Mouse (Mus musculus): ENCODE results near the gene Mrps34.
A peak's percentile ranks its signal among the peaks of the same experiment; 100 is the strongest.
"Not testable (repeated sequence)": the region's sequence is repeated elsewhere in the genome, so short reads cannot be mapped to it uniquely, and the experiment has no call there.

The Mrps34 gene

DNA sequence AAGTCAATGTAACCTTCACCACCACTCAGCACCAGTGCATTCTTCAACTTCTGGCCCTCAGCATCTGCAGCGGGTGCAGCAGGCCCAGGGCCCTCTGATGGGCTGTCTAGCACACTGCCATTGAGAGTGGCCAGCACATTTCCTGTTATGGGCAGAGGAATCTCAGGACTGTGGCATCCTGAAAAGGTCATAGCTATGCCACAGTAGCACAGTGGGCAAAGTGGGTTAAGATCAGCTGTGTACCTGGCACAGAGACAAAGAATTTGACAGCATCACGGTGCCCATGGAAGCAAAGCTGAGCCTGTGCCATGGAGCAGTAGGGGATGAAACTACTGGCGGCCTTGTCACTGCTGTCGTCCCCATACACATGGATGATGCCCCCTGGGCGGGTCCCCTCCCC lies 4.2 kb downstream of the Mrps34 start:
- no peak for DNase-seq (ENCODE audit: low read depth)

DNA sequence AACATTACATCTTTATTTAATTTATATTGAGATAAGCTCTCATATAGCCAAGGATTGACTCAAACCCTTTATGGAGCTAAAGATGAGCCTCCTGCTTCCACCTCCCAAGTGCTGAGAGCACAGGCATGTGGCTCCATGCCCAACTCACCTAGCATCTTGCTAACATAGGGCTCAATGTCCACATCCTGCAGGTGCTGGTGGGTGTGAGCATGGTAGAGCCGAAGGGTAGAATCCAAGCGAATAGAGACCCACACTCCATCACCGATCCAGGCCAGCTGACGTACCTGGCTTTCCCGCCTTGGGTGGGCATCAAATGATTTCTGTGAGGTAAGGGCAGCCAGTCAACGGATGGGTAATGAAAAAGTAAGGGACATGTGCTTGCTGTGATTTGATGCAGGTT lies 5.1 kb downstream of the Mrps34 start:
- no peak for DNase-seq (ENCODE audit: low read depth)

DNA sequence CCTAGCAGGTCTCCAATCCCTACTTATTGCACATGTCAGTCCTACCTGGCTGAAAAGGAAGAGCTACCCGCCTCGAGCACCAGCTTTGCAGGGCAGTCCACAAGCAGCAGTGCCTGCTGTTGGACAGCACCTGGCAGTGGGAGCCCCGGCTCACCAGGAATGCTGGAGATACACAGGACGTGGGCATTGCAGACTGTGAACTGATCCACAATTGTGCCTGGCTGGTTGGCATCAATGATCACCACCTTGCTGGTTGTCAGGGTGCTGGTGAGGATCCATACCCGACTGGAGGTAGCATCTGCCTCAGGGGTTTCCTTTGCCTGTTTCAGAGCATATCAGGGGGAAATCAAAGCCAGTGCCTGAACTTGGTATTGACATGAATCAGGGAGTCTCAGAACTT lies 7.2 kb downstream of the Mrps34 start:
- no peak for DNase-seq (ENCODE audit: low read depth)

DNA sequence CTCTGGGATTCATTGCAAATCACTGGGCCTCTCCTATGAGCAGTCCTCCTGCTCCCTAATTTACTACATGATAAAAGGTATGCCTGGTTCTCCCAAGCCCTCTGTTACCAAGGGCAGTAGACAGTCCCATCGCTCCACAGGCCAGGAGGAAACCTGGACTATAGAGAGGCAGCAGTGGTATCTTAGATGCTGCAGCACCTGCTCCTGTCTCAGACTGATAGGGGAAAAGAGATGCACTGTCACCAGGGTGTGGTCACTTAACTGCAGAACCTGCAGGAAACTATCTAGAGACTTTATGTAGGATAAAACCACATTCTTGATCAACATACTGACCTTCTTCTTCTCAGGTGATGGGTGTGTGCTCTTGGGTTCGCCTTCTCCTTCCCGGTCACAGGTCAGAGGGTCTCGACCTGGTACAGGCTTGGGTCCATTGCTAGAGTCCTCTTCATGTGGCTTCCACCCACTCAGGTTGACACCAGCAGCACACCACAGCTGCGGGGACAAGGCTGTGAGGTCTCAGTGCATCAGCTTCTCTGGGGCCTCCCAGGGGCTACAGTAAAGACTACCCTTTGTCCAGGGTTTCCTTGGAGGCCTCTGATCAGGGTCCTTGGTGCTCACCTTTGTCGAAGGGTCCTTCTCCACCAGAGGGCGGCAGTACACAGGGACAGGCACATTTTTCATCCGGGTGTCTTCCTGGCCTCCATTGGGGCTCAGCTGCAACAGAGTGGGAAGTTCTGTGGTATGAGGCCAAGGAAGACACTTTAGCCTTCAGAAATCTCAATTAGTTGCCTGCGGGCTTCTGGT lies 8.0 kb downstream of the Mrps34 start:
- peak; percentile 57 for DNase-seq (ENCODE audit: low read depth)

DNA sequence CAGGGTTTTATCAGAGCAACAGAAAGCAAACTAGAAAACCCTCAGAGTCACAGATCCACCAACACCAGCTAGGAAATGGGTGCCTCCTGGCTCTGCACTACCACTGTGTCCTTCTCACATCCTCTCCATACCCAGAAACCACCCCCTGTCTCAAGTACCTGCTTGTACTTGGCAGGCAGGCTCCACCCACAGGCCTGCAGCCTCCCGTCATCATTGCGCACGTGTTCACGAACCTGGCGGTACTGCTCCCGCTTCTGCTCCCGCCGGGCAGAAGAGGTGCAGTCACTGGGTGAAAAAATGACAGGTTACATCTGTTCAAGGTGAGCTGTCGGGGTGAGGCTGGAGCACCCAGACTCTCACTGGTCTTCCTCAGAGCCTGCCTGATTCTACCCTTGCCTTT lies 8.9 kb downstream of the Mrps34 start:
- no peak for DNase-seq (ENCODE audit: low read depth)

DNA sequence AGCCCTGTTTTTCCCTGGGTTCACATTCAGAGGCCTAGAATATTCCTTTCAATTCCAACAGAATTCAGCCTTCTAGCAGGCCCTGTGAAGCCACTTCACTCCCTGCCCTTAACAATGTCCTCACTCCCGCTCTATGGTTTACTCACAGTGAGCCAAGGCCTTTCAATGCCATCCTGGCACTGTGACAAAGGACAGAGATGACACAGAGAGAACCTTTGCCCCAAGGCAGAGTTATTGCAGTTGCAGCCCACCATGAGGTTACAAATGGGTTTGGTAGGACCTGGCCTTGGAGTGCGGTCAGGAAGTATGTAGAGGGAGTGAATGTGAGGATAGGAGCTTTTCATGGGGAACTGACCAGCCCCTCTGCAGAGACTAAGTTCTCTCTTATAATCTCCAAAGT lies 12.7 kb downstream of the Mrps34 start:
- no peak for DNase-seq (ENCODE audit: low read depth)

DNA sequence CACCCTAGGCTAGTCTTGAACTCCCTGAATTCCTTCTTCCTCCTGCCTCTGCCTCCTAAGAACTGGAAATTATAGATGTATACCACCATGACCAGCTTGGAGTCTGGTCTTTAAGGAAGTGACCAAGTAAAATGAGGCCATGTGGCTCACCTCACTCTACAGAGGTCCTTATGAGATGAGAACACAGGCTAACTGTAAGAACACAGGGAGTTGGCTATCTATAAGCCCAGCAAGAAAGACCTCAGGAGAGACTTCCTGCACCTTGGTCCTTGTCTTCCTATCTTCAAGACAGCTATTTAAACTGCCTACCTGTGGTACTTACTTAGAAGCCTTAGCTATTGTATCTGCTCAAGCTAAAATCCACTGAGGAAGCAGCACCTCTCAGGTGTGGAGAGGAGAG lies 19.1 kb downstream of the Mrps34 start:
- no peak for DNase-seq (ENCODE audit: low read depth)

DNA sequence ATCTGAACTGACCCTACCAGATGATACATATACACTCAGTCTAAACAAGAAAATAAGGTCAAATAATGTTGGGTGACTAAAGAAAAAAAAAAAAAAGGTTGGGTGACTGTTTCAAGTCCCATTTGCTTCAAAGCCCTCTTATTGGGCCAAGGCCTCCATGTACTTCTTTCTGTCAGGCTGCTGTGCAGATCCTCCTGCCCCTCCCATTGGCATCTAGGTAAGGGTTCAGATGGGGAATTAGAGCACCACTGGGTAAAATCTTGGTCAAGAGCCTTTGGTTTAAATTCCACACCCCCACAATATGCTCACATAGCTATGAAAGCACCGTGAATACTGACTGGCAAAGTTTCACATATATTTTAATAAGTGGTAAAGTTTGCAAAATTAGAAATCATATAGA lies 28.3 kb downstream of the Mrps34 start:
- no peak for DNase-seq (ENCODE audit: low read depth)

DNA sequence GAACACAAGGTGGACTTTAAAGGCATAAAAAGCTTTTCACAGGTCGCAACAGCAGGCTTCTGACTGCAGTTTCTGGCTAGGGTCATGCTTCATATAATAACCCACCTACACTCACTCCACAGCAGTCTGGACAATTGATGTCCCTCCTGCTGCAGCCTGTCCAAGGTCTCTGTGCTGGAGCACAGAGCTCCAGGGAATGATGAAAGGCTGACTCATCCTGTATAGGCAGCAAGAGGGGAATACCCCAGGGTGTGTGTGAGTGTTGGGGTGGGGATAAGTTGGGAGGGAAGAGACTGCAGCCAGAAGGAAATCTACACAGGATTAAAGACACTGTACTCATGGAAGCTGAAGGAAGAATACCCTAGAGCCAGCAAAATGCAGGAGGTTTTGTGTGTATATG lies 34.6 kb downstream of the Mrps34 start:
- DNase-seq (ENCODE audit: low read depth) = no peak

DNA sequence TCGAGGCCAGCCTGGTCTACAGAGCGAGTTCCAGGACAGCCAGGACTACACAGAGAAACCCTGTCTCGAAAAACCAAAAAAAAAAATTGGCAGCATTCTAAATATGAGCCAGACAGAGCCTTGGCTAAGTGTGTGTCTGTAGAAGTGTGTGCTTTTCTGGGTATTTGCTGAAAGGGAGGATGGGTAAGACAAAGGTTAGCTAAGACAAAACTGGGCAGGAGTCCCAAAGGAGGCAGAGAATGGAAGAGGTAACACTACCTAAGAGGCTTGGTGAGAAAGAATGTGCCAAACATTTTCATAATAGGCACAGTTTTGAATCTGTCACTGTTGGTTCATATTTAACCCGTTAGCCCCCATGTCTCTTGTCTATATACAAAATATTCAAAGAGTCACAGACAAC lies 37.5 kb downstream of the Mrps34 start:
- DNase-seq (ENCODE audit: low read depth) = no peak

DNA sequence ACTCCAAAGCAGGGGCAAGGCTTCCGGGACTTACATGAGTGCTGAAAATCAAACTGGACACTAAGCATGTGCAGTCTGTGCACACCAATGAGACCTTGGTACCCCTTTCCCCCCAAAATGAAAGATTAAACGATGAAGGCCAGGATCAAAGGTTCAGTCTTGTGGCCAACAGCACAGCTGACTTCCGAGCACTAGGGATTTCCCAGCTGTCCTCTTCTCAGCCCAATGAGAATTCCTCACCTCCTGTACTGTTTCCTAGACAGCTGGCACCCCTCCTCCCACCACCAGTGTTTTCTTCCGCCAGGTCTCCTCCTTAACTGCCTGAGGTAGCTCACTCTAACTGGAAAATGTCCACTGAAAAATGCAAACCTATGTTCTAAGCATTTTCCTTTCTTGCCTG lies 38.2 kb downstream of the Mrps34 start:
- DNase-seq (ENCODE audit: low read depth) = no peak

DNA sequence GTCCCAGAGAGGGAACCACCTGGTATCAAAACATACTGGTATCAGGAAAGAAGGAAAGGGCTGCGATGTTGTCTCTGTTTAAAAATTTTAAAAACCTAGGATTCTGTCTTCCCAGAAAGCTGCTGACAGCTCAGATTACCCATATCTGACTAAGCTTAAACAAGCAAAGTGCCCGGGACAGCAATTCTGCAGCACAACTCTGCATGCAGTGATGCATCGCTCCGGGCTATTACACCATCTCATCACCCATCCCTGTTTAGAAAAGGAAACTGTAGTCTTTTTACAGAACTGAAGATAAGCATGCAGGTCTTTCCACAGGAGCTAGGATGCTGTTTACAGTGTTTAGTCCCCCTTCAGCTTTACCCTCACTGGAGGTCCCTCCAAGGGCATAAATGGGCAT lies 40.0 kb downstream of the Mrps34 start:
- no peak for DNase-seq (ENCODE audit: low read depth)

DNA sequence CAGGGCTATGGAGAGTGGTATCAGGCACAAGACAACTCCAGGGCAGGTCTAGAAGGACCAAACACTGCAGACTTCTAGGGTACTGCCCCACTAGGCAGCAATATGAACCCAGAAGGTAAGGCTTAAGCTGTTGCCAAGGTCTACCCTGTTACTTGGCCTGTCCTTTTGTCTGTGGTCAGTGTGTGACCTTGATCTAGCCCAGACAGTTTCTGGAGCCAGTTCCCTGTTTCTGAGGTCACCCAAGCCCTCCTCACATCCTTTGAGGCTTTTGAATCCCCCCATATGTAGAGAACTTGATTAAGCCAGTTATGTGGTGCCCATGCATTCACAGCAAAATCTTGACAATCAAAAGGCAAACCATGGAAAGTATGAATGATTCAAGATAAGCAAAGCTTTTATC lies 40.8 kb downstream of the Mrps34 start:
- DNase-seq (ENCODE audit: low read depth) = no peak

DNA sequence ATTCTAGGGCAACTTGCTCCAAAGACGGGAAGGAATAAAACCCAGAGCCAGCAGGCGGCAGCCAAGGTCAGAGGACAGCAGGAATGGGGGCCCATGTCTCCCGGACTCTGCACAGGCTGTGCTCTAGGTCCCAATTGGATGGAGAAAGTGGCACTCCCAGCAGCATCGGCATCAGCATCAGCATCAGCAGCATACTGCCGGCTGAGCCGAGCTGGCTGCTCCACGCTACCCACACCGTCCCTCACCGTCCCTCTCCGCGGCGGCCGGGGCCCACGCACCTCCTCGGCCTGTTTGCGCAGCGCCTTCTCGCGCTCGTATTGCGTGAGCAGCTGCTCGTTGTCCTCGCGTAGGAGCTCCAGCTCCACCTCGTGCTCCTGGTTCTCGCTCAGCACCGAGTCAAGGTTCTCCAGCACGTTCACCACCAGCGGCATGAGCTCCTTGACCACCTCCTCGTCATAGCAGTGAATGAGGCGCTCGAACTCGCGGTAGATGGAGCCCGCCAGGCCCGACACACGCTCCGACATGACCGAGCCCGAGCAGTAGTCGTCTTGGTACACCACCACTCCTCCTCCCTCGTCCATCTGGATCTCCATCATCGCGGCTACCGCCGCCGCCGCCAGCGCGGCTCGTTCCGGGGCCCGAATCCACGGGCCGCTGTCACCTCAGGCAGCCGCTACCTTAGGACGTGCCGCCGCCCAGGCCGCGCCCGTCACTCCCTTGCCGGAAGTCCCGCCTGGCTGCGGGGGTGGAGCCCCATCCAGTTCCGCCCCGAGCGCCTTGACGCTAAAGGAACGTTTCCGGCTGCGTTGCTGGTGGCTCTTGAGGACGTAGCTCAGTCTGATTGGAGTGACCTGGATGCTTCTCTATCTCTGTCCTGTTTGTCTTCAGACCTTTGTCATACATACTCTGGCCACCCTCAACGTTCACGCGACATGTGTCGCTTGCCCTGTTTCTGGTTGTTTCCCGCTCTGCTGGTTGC lies 41.6 kb downstream of the Mrps34 start, which contains the start of gene Mapk8ip3:
Mapk8ip3 (minus strand) TSS at position 719 of the 979 bp plus-strand sequence.
- peak; percentile 88 for DNase-seq (ENCODE audit: low read depth)

DNA sequence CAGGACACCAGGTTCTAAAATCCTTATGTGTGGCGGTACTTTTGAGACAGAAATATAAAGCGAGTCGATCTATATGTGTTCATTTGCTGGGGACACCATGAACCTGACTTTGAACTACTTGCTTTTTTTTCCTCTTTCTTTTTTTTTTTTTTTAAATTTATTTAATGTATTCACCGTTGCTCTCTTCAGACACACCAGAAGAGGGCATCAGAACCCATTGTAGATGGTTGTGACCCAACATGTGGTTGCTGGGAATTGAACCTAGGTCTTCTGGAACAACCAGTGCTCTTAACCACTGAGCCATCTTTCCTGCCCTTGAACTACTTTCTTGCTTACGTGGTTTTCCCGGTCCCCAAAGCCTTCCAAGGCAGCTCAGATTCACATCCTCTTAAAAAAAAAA lies 42.4 kb downstream of the Mrps34 start:
- no peak for DNase-seq (ENCODE audit: low read depth)

DNA sequence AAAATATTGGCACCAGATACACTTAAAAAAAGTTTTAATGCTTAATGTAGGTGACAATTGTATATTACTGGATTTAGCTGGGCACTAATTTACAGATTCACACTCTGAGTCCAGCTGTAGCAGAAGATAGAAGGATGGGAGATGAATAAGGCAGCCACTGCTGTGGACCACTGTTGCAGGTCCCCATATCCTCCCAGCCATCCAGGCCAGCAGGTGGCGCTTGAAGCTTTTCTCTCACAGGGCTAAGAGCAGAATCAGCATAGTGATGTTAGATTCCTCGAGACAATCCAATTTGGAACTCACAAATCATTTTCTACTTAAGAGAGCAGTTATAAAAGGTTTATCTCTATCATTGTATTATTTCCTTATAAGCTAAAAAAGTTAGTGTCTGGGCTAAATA lies 47.5 kb downstream of the Mrps34 start:
- DNase-seq (ENCODE audit: low read depth) = not testable (repeated sequence)

DNA sequence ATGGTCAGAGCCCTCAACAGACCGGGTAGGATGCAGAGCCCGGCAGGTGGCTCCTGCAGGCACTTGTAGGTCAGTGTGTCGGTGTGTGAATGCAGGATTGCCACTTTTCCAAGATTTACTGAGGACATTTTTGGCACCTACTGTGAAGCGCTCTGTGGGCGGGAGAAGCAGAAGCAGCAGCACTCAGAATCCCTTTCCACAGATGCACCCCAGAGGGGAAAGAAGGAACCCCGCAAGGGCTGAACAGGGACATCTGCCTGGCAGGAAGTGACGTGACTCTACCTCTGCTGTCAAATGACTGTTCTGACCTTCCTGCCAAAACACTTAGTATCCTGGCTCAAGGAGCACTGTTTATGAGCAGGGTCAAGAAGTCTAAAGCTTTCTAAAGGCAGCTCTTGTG lies 48.1 kb downstream of the Mrps34 start:
- no peak for DNase-seq (ENCODE audit: low read depth)

DNA sequence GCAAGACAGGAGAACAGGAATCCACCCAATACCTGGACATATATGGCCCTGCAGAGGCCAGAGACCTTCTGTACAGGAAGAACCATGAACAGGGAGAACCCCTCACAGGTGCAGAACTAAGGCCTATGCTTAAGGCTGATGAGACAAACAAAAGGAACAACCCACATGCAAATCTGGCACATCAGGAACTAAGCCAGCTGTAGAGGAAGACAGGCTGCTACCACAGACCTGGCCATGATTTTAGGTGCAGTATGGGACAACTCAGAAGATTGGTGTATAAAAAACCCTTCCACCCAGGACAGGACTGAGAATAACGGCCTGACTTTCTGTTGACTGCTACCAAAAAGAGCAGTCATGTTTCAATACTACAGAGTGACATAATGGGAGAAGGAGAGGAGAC lies 48.7 kb downstream of the Mrps34 start:
- not testable (repeated sequence) for DNase-seq (ENCODE audit: low read depth)
